Mouse (Mus musculus): ENCODE results near the gene Slco3a1.

The Slco3a1 gene

GRCm38 (mm10) chr7:74487727-74488126 is 66.9 kb downstream of the Slco3a1 start:
- DNase-seq (ENCODE audit: low spot score in 2 of 2): peak in 1 of 2 experiments; percentile 38

DNA sequence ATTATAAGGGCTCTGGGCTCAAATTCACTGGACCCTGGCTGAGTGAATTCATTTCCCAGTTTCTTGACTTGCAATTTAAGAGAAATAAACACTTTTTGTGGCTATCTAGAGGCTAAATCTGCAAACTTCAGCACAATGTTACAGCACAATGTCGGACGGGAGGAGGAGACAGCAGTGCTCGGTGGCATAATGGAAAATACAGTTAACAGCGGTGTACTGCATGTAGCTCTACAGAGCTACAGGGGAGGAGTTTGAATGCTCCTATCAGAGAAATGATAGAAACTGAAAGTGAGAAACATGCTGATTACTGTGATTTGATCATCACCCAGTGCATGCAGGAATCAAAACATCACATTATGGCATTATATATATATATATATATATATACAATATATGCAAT is 68.5 kb downstream of the Slco3a1 start:
- DNase-seq (ENCODE audit: low spot score in 2 of 2): no peak

DNA sequence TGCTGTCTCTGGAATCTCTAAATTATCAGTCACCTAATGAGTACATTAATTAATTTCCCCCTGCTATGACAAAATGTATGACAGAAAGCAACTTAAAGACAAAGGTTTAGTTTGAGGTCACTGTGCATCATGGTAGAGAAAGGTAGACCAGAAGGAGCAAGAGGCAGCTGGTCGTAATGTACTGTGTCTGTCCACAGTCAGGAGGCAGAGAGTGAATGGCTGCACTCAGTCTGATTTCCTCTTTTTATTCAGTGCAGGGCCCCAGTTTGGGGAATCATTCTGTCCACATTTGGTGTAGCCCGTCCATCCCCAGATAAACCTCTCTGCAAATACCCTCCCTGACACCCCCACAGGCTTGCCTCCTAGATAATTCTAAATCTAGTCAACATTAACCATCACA is 68.9 kb downstream of the Slco3a1 start:
- no peak for DNase-seq (ENCODE audit: low spot score in 2 of 2)

DNA sequence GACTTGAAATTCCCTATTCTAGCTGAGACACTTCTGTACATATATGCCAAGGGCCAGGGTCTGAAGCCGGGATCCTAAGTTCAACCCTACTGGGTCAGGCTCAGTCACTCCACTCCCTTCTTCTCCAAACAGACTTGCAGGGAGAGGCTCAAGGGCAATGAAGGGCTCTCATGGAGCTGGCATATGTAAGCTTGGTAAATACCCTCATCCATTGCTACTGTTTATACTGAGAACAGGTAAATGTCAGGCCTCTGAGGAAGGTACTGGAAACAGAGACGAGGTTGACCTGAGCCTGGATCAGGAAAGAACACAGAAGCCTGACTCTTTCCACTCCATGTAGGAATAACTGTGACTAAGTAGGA is 70.6 kb downstream of the Slco3a1 start:
- DNase-seq (ENCODE audit: low spot score in 2 of 2): no peak

DNA sequence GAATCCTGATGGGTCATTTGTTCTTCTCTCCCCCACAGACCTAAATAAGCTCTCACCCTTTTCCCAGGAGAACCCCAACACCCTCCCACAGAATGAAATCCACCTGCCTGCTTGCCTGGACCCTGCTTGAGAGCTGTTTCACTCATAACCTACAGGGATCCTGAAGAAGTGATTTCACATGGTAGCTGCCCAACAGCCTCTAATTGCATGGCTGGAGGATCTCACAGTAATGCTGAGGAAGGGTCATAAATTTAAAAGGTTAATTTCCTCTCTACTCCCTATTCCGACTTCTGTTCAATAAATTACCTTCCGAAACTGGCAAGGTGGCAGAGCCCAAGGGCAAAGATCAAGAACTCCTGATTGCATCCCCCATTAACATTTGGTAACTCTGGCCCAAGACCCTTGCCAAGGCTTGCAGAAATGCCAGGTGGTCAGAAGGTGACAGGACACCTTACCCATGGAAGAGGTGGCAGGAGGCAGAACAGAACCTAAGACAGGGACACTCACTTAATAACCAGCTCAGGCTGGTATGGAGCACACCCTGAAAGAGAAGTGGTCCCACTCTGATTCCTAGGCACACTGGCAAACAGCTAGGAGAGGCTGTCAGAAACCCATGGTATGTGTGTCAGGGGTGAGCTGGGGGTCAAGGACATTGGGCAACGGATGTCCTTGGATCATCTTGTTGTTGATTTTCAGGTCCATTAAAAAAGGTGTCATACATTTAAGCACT is 71.1 kb downstream of the Slco3a1 start:
- DNase-seq (ENCODE audit: low spot score in 2 of 2): no peak

DNA sequence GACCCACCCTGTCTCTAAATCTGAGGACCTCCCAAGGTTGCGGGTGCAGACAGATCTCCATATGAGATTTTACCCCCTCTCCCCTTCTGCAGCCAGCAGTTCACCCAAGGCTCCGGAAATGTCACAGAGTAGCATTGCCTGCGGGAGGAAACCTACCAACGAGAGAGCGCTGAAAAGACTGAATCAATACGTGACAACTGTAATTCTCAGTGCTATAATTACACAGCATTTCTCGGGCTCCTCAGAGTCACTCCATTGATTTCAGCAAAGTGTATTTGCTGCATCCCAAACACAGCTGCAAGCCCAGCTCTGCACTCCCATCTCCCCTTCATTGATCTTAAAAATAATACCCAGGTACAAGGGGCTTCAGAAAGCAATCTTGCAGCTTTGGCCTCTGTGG is 82.8 kb downstream of the Slco3a1 start:
- DNase-seq (ENCODE audit: low spot score in 2 of 2): no peak

GRCm38 (mm10) chr7:74466886-74467285 is 87.7 kb downstream of the Slco3a1 start:
- no peak for DNase-seq (ENCODE audit: low spot score in 2 of 2)

- DNase-seq (ENCODE audit: low spot score in 2 of 2): no peak
These were observed 89.9 kb downstream of the Slco3a1 start for GRCm38 (mm10) chr7:74464638-74465037.

GRCm38 (mm10) chr7:74462451-74462850 is 92.1 kb downstream of the Slco3a1 start:
- no peak for DNase-seq (ENCODE audit: low spot score in 2 of 2)

- no peak for DNase-seq (ENCODE audit: low spot score in 2 of 2)
These were observed 92.8 kb downstream of the Slco3a1 start for GRCm38 (mm10) chr7:74461736-74462135.

DNA sequence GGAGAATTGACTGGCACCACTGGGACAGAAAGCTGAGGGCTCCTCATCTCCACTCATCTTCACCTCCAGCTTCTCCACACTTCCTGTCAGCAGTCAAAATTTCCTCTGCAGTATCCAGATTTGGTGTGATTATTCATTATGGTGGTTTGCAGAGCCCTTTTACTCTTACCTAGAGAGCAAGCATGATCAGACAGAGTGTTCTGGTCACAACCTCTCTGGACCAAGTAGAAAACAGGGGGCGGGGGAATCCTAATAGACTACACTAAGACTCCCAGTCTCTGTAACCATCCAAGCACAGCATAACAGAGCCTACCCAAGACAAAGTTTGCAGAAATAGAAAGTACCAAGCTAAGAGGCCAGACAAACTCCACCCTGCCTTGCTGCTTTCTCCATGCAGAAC is 93.4 kb downstream of the Slco3a1 start:
- DNase-seq (ENCODE audit: low spot score in 2 of 2): no peak

DNA sequence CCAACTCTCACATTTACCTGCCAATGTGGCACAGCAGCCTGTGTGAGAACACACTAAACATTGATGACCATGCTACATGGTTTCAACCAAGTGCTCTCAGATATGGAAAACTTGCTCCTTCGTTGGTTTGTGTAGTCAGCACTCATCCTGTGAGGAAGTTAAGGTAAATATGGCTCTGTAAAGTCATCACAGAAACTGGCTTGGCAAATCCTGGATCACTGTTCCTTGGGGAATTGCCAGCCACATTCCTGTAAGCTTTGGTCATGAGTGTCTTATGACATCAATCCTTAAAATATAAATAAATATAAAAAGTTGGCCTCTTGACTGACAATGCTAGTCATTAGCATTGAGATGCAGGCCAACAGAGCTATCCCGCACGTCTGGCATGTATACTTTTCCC is 94.8 kb downstream of the Slco3a1 start:
- no peak for DNase-seq (ENCODE audit: low spot score in 2 of 2)

DNA sequence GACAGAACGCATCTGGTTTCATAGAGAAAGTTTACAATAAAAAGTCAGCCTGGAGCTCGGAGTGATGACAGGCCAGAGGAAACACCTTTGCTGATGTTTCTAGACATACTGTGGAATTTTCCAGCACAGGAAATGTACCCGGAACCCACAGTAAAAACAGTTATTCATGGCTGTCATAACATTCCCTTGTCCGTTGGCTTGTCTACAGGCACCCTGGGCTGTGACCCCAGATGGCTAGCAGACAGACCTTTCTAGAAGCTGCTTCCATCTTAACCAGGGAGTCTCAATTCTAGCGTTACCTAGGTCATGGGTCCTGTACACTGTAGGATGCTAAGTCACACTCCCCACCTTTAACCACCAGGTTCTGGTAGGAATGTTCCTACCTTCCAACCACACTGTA is 95.3 kb downstream of the Slco3a1 start:
- no peak for DNase-seq (ENCODE audit: low spot score in 2 of 2)

DNA sequence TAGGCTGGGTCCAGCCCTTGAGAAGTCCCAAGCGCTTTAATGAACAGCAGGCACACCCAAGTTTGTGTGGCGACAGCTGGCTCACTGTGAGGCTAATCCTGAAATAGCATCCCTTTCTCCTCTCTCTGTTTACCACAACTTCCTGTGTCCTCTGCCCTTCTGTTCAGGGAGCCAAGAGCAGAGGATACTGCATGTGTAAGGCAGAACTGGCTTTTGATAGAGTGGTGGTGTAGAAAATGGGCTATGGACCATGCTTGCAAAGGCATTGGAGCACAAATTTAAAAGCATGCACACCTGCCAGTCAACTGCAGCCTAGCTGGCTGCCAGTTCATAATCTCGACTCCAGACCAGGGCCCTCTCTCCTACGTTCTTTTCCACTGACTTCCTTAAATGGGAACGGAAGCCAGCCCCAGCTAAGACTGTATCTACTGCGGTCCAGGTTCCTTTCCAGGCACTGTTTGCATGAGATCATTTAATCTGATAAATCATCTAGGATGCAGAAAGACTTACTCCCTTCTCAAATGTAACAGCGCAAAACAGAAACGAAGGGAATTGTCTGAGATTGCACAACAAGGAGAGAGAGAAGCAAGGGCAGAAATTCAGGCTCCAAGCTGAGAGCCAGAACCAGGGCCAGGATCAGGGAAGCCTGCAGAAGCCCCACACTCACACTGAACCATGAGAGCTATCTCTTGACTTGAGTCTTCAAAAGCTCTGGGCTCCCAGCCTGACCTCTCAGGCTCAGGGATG is 95.9 kb downstream of the Slco3a1 start:
- DNase-seq (ENCODE audit: low spot score in 2 of 2): peak in 1 of 2 experiments; percentile 9

GRCm38 (mm10) chr7:74457347-74457975 is 97.1 kb downstream of the Slco3a1 start:
- peak; percentile 20 to 69 for DNase-seq (ENCODE audit: low spot score in 2 of 2)

GRCm38 (mm10) chr7:74456781-74457180 is 97.8 kb downstream of the Slco3a1 start:
- DNase-seq (ENCODE audit: low spot score in 2 of 2): no peak

DNA sequence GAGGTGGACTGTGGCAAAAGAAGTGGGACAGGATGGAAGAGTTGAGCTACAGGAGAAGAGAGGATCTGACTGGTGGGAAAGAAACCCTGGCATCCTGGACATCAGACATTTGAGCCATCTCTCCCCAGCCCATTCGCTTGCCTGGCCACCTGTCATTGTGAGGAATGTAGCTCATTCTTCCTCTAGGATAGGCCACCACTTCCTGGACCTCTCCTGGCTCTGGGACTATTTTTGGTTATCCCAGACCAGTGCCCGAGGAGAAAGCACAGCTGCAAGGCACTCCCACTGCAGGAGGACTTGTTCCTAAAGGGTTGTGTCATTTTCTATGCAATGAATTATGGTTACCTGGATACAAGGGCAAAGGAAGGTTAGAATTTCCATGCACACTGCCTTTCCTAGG is 103.5 kb downstream of the Slco3a1 start:
- no peak for DNase-seq (ENCODE audit: low spot score in 2 of 2)

GRCm38 (mm10) chr7:74449802-74450201 is 104.8 kb downstream of the Slco3a1 start:
- DNase-seq (ENCODE audit: low spot score in 2 of 2): no peak

DNA sequence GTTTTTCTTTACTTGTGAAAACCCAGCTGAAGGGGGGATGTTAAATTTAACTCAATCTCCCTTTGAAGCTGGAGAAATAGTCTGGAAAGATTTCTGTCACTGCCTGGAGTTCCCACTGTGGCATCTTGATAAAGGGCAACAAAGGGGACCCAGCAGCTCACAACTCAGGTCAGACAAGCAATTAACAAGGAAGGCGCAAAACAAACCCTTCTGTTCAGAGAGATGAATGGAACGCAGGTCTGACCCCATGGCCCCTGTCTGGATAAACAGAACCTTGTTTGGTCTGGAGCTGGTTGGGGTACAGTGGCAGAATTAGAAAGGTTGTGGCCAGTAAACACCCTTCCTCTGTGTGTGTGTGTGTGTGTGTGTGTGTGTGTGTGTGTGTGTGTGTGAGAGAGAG is 106.8 kb downstream of the Slco3a1 start:
- DNase-seq (ENCODE audit: low spot score in 2 of 2): no peak

DNA sequence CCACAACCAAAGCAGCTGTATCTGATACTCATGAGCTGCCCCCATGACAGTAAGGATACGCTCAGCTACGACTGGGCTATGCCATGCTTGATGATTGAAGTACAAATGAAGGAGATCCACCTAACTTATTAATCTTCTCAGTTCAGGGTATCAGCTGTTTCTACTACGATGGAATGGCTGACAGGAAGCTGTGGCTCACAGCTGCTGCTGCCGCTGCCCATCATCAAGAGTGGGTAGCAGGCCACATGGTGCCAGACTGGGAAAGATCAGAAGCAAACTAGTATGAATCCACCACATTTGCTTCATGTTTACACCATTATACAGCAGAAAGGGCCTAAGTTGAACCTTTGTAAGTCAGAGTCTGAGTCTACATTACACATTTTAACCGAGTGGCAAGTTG is 109.4 kb downstream of the Slco3a1 start:
- no peak for DNase-seq (ENCODE audit: low spot score in 2 of 2)

GRCm38 (mm10) chr7:74442380-74442779 is 112.2 kb downstream of the Slco3a1 start:
- DNase-seq (ENCODE audit: low spot score in 2 of 2): no peak

DNA sequence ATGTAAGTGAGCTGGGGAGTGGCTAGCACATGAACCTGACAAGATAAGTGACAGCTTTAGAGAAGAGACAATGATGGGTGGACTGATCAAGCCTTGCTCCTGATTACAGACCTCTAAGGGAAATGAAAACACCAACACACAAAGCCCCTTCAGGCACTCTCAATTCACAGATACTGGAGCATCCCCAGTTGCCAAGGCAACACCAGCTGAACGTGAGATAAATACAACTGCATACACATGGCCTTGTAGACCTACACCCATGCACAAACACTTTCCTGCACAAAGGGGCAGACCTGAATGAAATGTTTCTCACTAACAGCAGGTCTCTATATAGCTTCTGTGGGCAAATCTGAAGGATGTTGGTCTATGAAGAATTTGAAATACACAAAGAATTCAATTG is 117.0 kb downstream of the Slco3a1 start:
- no peak for DNase-seq (ENCODE audit: low spot score in 2 of 2)

DNA sequence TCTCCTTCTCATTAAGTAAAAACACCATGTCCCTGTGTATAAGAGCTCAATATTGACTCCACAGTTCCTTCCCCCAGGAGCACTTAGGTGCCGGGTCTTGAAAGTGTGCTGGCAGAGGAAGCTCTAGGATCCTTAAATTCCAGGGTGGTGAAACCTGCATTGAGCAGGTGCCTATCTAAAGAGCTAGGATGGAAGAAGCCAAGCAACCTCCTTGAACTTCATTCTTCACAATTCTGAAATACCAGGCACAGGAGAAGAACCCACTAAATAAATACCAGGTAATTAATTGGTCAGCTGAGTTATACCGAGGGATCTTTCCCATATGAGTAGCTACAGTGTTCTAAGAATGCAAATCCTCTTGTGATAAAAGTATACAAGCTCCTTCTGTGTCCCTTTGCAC is 117.9 kb downstream of the Slco3a1 start:
- no peak for DNase-seq (ENCODE audit: low spot score in 2 of 2)

All from left cerebral cortex, adult 9 months (tissue).